Mouse (Mus musculus) MEL (cell line): ENCODE measurements around the gene Smad1.

Experiments
- CTCF ChIP-seq, 3 experiments: IDR thresholded peaks in 2 of 3; conservative IDR thresholded peaks in 1 of 3; 2 replicates each; pipeline ENCODE4 v1.5.1; 2011 to 2012; ENCODE audit warnings: low read length in 3 of 3, low read depth in 2 of 3, mild to moderate bottlenecking in 2 of 3, improper control_type of control experiment in 1 of 3, inconsistent platforms in 1 of 3, mixed read lengths in 1 of 3, moderate library complexity in 1 of 3; ENCODE audit not compliant: control insufficient read depth in 1 of 3, insufficient read depth in 1 of 3, poor library complexity in 1 of 3, severe bottlenecking in 1 of 3
- EP300 ChIP-seq, 2 experiments: IDR thresholded peaks; 2 replicates each; pipeline ENCODE4 v1.6.1; 2011; ENCODE audit warnings: improper control_type of control experiment in 2 of 2, low read length in 2 of 2, low read depth in 1 of 2, mild to moderate bottlenecking in 1 of 2
- GATA1 ChIP-seq: IDR thresholded peaks from 2 replicates; pipeline ENCODE4 v1.6.1; 2011; ENCODE audit warnings: low read depth, low read length, improper control_type of control experiment
- MAFK ChIP-seq: IDR thresholded peaks from 2 replicates; pipeline ENCODE4 v1.6.1; 2011; ENCODE audit warnings: low read depth, mild to moderate bottlenecking, low read length, improper control_type of control experiment, borderline replicate concordance
- MXI1 ChIP-seq: IDR thresholded peaks from 2 replicates; pipeline ENCODE4 v1.6.1; 2011; ENCODE audit warnings: mild to moderate bottlenecking, low read depth, low read length, improper control_type of control experiment
- POLR2A ChIP-seq, 2 experiments: IDR thresholded peaks; 2 replicates each; pipeline ENCODE4 v1.6.1; 2011 to 2012; ENCODE audit warnings: low read length in 2 of 2, mild to moderate bottlenecking in 2 of 2, control low read depth in 1 of 2, improper control_type of control experiment in 1 of 2, low read depth in 1 of 2, moderate library complexity in 1 of 2; ENCODE audit not compliant: control insufficient read depth in 1 of 2, insufficient read depth in 1 of 2, poor library complexity in 1 of 2
- POLR2AphosphoS5 ChIP-seq: IDR thresholded peaks from 2 replicates; pipeline ENCODE4 v1.6.1; 2012; ENCODE audit warnings: low read depth, borderline replicate concordance, mild to moderate bottlenecking, inconsistent platforms, low read length, moderate library complexity, mixed read lengths
- RCOR1 ChIP-seq: IDR thresholded peaks from 2 replicates; pipeline ENCODE4 v1.6.1; 2012; ENCODE audit warnings: low read depth, mild to moderate bottlenecking, inconsistent platforms, low read length, improper control_type of control experiment
- ZC3H11A ChIP-seq: IDR thresholded peaks from 2 replicates; pipeline ENCODE4 v1.6.1; 2012; ENCODE audit warnings: low read depth, mild to moderate bottlenecking, inconsistent platforms, low read length, improper control_type of control experiment
- ZKSCAN1 ChIP-seq: IDR thresholded peaks from 2 replicates; pipeline ENCODE4 v1.6.1; 2012; ENCODE audit warnings: low read depth, mild to moderate bottlenecking, inconsistent platforms, low read length, improper control_type of control experiment, moderate library complexity

- TF ChIP-seq GATA1 (no peak), ZKSCAN1 (no peak), POLR2A (IDR thresholded peaks at IDR 0.05; ENCODE audit: control insufficient read depth in 1 of 2, insufficient read depth in 1 of 2, low read depth in 1 of 2, low read length in 2 of 2, poor library complexity in 1 of 2) (no peak), EP300 (IDR thresholded peaks at IDR 0.05; ENCODE audit: low read depth in 1 of 2, low read length in 2 of 2) (no peak), RCOR1 (no peak), POLR2AphosphoS5 (no peak), MAFK (no peak), ZC3H11A (no peak), MXI1 (no peak), CTCF (IDR thresholded peaks at IDR 0.05 in 2 of 3, conservative IDR thresholded peaks at IDR 0.05 in 1 of 3; ENCODE audit: control insufficient read depth in 1 of 3, insufficient read depth in 1 of 3, low read depth in 2 of 3, low read length in 3 of 3, poor library complexity in 1 of 3, severe bottlenecking in 1 of 3) (no peak)
Observed at GRCm38 (mm10) chr8:79365707-79366106, 33.6 kb downstream of the Smad1 start.
